Mouse (Mus musculus) urinary bladder, postnatal 10 days (tissue): ENCODE results near the gene Agpat3.

Experiments
- DNase-seq: peaks from one replicate; pipeline ENCODE4 v3.0.0; 2022; ENCODE audit warnings: low spot score

The Agpat3 gene

GRCm38 (mm10) chr10:78351887-78352665 is at the start of gene Agpat3:
Agpat3 (minus strand) TSS chr10:78352489.
- peak; percentile 23 for DNase-seq

DNA sequence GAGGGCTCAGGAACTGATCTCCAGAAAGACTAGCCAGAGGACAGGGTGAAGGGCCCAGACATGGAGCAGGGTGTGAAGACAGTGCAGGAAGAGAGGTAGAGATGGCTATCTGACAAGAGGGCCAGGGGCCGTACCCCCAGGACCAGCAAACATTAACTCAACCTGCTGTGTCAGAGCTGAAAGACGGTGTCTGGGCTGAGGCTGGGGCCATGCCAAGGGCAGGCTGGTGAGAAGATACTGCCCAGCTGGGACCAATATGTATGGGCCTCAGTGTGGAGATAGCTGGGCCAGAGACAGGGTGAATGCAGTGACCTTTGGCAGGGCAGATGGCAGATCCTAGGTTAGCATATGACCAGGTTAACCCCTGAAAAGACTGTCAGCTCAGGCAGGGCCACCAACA is 48.8 kb upstream of the Agpat3 start:
- DNase-seq = no peak

- no peak for DNase-seq
Measured at GRCm38 (mm10) chr10:78399090-78399657, 46.9 kb upstream of the Agpat3 start.

- DNase-seq = no peak
Measured at GRCm38 (mm10) chr10:78396625-78396885, 44.3 kb upstream of the Agpat3 start.

DNA sequence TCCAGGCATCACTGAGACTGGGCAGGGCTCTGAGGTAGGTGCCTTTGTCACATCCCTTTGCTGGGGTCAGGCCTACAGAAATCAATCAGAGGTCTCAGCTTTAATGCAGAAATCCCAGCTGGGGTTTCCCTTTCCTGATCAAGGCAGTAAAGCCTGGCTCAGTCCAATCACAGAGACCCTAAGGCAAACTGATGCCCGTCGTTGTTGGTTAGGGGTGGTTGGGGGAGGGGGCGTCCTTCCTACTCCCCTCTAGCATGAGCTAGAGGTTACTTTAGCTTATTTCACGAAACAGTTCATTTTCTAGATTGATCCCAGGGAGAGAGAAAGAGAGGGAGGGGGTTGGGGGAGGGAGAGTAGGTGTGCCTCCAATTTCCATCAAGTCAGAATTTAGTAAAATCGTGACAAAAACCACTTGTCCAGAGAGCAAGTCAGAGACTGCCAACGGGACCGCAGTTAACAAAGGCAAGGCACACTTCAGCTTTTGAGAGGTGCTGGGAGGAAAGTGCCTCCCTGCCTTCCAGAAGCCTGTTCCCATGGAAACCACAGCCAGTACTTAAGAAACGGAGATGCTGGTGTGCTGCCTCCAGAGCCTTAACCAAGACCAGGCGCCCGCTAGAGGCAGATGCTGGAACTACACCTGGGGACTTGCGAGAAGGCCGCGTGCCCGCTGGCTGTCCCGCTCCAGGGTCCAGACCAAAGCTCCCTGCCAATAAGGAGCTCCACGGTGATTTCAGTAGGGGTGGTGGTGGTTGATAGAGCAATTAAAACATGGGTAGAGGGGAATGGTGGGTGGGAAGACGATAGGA is 43.7 kb upstream of the Agpat3 start:
- peak; percentile 80 for DNase-seq

- no peak for DNase-seq
Measured at GRCm38 (mm10) chr10:78395377-78395776, 43.1 kb upstream of the Agpat3 start.

- peak; percentile 27 for DNase-seq
Measured at GRCm38 (mm10) chr10:78392072-78392471, 39.8 kb upstream of the Agpat3 start.

DNA sequence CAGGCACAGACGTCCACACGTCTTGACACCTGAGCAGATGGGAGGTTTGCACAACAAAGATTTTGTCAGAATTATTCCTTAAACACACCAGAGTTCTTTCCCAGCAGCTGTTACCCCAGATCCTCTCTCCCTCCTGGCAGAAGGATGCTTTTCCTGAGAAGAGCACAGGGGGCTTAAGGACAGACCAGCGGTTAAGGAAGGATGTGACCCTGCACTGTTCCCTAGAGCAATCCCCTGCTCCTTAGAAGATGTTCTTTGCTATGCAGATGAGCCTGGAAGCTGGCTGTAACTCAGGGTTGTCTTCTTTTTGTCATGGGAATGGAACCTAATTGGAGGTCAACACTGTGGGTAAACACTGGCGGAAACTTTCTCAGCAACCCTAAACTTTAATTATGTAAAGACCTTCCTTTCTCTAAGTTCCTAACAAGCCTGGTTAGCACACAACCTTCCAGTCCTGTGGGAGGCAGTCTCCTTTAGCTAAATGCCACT is 38.7 kb upstream of the Agpat3 start:
- DNase-seq = no peak

GRCm38 (mm10) chr10:78388216-78388980 is 36.1 kb upstream of the Agpat3 start:
- no peak for DNase-seq

DNA sequence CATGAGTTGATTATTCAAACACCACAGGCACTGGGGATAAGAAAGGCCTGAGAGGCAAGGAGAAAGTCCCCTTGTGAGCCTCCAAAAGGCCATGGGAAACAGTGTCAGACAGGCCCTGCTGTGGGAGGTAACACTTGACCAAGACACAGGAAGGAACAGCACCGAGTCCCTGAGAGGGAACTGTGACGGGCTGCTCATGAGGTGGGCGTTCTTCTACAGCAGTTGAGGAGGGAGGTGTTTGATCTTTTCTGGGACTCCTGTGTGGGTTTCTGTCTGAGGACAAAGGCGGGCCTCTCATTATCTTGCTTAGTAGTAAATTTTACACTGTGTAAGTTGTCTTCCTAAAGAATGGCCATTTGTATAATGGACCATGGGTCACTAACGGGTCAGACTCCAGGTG is 33.2 kb upstream of the Agpat3 start:
- no peak for DNase-seq

DNA sequence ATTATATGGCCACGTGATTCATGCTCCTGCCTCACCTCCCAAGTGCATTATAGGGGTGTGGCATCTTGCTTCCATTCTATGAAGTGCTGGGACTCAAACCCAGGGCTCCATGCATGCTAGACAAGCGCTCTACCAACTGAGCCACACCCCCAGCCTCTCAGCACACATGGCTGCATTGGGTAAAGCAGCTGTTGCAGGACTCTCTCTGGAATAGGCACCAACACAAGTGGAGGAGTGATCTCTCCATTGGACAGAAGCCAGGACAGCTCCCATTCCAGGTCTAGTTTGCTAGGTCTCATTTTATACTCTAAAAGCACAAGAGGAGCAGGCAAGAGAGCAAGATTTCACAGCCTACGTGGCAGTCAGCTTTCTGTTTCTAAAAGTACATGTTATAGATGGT is 31.3 kb upstream of the Agpat3 start:
- no peak for DNase-seq

DNA sequence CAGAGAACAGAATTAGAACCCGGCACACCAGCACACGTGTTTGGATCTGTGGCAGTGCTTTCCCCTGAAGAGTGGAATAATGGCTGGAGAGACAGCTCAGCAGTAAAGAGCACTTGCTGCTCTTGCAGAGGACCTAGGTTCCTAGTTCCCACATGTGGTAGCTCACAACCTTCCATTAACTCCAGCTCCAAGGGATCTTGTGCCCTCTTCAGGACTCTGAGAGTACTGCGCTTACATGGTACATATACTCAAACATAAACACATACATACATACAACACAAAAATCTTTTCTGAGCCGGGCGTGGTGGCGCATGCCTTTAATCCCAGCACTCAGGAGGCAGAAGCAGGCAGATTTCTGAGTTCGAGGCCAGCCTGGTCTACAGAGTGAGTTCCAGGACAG is 26.2 kb upstream of the Agpat3 start:
- DNase-seq = no peak

DNA sequence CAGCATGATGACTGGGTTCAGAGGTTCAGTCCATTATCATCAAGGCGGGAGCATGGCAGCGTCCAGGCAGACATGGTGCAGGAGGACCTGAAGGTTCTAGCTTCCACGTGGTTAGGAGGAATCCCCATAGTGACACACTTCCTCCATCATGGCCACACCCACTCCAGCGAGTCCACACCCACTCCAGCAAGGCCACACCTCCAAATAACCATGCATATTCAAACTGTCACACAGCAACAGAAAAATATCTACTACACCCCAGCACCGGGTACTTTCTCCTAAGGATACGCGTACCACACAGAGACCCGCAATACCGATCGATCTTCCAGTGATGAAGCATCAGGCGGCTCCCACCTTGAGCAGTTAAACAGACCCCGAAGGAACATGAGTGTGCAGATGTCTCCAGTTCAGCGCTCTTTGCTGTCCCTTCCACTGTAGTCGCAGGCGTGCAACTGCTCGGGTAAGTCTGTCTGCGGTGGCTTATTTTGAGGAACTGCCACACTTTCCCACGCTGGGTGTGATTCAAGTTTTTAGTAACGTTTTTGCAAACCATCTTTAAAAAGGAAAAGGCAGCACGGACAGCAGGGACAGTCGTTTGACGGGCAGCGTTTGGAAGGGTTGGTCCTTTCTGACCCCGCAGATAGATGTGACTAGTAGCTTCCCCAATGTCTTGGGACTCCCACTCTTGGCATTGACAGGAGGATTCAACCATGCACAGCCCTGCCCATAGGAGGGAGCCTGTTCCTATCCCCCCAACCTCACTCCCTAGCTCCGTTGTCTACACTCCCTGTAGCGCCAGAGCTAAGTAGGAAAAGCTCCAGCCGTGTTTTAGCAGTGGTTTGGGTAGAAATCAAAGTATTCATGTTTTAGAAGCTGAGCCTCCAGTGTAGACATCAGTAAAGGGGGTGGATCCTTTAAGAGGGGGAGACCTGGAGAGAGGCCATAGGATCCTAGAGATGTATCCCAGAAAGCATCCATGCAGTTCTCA is 20.7 kb upstream of the Agpat3 start:
- no peak for DNase-seq

GRCm38 (mm10) chr10:78371746-78372145 is 19.5 kb upstream of the Agpat3 start:
- DNase-seq = no peak

GRCm38 (mm10) chr10:78367586-78367985 is 15.3 kb upstream of the Agpat3 start:
- no peak for DNase-seq

- no peak for DNase-seq
Measured at GRCm38 (mm10) chr10:78366851-78367312, 14.6 kb upstream of the Agpat3 start.

DNA sequence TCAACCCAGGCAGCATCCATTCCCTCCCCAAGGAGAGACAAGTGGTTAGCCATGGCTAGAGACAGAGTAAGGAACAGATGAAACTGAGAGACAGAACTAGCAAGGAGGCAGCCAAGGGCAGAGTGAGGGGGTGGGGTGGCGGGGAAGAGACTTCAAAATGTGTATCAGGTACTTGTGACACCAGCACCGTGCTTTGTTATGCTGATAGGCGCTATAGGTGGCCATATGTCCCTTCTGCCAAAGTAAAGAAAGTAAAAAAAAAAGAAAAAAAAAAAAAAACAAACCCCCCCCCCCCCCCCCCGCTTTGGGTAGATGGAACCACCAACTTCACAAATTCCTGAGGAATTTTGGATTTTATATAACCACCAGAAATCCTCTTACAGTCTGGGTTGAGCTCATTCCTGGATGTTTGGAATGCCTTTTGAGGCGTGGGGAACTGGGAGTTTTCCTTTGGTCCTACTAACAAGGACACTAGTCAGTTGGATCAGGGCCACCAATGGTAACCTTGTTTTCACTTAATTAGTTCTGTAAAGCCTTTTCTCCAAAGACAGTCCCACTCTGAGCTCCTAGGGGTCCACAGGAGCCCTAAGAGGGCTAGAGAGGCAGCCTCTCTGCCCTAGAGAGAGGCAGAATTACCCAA is 14.0 kb upstream of the Agpat3 start:
- no peak for DNase-seq

DNA sequence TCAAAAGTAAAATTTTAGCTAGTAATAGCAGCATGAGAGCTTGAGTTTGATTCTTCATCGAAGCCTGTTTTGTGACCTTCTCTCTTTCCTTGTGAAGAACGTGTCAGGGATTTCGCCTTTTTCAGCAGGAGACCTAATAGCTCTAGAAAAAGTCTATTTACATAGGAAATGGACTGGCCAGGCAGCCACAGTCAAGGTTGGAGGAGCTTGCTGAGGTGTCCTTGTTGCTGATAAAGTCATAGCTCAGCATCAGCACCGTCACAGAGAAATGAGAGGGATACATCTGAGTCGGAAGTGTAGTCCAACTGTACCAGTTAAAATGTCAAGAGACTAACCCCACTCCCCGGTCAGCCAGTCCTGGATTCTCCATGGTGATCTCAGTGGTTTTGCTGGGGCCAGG is 13.3 kb upstream of the Agpat3 start:
- no peak for DNase-seq

- DNase-seq = no peak
Measured at GRCm38 (mm10) chr10:78364106-78364505, 11.8 kb upstream of the Agpat3 start.

DNA sequence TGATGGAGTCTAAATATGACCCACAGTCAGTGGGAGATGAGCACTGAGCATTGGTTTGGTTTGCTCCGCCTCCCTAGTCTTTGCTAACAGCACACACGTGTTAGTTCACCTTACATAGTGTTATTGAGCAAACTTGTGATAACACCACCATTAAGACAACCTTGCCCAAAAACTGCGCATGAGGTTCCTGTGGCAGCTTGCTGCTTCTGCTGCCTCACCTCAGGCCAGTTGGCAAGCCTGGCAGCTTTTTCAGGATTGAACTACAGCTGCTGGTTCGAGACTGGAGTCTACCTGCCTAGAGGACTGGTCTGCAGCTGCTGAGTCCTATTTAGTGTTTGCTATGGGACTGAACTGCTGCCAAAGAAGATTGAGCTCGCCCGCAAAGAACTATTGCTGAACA is 11.1 kb upstream of the Agpat3 start:
- DNase-seq = no peak

DNA sequence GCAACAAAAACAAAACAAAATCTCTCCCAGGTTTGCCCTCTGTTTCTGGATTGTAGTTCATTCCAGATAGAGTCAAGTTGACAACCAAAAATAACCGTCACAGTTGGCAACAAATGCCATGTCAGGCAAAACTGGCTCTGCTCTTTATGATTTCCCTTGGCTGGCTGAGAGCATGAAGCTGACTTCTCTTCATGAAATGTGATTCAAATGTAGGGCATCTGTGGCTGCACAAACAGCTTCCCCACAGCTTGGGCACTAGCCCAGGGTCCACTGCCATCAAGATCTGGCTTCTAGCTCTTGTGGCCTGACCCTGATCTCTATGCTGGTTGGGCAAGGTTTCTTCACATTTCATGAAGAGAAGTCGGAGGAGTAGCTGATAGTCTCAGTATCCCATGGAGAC is 9.7 kb upstream of the Agpat3 start:
- DNase-seq = no peak
